Mouse (Mus musculus): ENCODE results near the gene Fam216a.

The Fam216a gene

GRCm38 (mm10) chr5:122391178-122391785 is 19.1 kb upstream of the Fam216a start:
- in situ Hi-C loops (cut with MboI; ENCODE audit: low sequenced_read_pairs): no loop called here

DNA sequence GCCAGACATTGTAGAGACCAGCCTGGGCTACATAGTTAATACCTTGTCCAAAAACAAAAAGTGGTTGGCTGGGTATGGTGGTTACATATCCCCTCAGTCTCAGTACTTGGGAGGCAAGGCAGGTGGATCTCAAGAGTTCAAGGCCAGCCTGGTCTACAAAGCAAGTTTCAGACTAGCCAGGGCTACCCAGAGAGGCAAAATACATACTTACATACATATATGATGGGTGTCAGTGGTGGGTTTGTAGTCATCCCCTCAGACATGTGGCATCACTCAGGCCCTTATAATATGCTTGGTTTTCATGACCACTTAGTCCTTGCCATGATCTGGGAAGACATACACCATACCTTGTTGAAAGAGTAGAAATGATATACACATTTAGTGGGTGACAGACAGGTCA is 18.5 kb upstream of the Fam216a start:
- in situ Hi-C loops (cut with MboI; ENCODE audit: low sequenced_read_pairs): no loop called here

- in situ Hi-C loops (cut with MboI; ENCODE audit: low sequenced_read_pairs): no loop called here
Observed at GRCm38 (mm10) chr5:122390006-122390405, 17.8 kb upstream of the Fam216a start.

- in situ Hi-C loops (cut with MboI; ENCODE audit: low sequenced_read_pairs): no loop called here
Observed at GRCm38 (mm10) chr5:122379374-122380155, 7.4 kb upstream of the Fam216a start.

GRCm38 (mm10) chr5:122378171-122378570 is 6.0 kb upstream of the Fam216a start:
- in situ Hi-C loops (cut with MboI; ENCODE audit: low sequenced_read_pairs): no loop called here

- in situ Hi-C loops (cut with MboI; ENCODE audit: low sequenced_read_pairs): no loop called here
Observed at GRCm38 (mm10) chr5:122377101-122377833, 5.1 kb upstream of the Fam216a start.

DNA sequence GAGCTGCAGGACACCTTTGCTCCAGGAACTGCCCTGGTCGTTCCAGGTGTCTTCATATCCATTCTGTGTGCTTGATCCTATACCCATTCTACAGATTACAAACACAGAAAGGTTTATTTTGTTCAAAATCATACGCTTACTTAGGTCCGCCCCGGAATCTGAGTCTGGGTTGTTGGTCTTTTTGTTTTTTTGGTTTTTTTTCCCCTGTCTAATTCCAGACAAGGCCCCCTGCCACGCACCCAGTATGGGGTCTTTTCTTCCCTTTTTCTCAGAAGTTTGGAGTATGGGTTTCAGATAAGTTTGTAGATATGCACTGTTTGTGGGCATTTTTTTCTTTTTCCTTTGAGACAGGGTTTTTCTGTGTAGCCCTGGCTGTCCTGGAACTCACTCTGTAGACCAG is 714 bp upstream of the Fam216a start:
- in situ Hi-C loops (cut with MboI; ENCODE audit: low sequenced_read_pairs): no loop called here

DNA sequence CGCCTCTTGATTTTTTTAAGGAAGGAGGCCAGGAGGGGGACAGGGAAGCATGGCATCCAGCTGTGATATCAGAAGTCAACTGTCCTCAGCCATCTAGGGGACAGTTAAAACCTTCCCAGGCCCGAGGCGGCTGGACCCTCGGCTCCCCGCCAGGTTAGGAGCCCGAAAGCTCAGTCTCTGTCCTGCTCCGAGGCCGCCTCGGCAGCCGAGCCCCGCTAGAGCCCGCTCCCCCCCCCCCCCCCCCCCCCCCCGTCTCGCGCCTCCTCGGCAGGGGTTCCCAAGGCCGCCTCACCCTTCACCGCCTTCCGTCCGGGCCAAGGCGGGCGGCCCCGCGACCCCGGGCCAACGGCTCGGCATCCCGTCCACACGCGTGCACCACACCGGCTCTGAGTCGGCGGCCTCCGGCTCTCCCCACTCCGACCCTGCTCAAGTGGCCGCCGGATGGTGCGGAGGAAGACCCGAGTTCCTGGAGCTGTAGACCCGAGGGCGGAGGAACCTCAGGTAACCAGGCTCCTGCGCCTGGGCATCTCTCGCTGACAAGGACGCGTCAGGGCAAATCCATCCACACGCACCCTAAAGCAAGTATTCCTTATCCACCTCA is 473 bp downstream of the Fam216a start, which contains the start of gene Gpn3:
Gpn3 (plus strand) TSS at position 286 of the 601 bp plus-strand sequence.
- in situ Hi-C loops (cut with MboI; ENCODE audit: low sequenced_read_pairs): no loop called here

DNA sequence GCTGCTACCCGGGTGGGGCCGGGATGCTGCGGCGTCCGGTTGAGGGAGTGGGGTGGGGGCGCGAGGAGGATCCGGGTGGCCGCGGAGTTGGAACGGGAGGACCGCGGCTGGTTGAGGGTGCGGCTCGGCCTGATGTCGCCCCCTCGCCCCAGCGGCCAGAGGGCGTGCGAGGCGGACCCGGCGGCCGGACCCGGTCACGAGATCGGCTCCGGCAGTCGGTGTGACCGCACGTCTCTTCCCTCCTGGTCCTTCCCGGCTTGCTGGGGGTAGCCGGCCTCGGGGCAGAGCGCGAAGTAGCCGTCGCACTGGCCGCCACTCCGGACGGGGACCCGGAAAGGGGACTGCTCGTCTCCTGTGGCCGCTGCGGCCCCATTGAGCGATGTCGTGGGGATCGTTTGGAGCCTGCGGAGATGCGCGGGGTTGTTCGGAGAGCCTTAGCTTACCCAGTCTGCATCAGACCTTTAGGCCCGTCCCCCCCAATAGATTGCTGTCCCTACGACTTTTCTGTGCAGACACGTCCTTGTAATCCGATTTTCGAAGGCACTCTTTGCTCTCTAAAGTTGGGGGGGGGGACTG is 17.6 kb downstream of the Fam216a start:
- in situ Hi-C loops (cut with MboI; ENCODE audit: low sequenced_read_pairs): no loop called here

DNA sequence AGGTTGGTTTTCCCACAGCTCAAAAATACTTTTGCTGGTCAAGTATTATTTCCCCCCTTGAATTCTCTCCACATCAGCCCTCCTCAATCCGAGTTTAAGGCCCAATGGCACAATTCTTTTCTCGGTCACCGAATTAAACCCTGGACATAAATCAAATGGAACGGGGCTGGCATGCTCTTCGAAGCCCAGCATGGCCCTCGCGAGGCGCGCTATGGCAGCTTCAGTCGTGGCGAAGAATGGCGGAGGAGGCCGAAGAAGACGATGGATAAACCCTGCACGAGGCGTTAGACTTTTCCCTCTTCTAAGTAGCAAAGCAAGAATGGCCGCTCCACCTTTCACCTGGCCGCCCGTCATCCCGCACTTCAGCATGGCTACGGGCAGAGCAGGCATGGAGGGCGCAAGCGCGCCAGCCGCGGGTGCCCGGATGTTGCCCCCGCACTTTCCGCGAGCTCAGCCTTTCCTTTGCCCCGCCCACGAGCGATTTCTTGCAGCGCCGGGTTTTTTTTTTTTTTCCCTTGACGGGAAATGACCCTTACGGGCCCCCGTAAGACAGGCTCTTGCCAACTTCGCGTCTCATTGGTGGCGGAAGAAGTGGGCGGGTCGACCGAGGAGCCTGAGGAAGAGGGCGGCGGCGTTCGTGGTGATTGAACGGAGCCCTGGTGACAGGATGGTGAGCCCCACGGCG is 18.2 kb downstream of the Fam216a start, which contains the start of the genes Rad9b and Vps29:
Rad9b (minus strand) TSS at position 427 of the 685 bp plus-strand sequence.
Vps29 (plus strand) TSS at position 563 of the 685 bp plus-strand sequence.
- in situ Hi-C loops (cut with MboI; ENCODE audit: low sequenced_read_pairs): no loop called here

GRCm38 (mm10) chr5:122345777-122346176 is 26.4 kb downstream of the Fam216a start:
- in situ Hi-C loops (cut with MboI; ENCODE audit: low sequenced_read_pairs): no loop called here

DNA sequence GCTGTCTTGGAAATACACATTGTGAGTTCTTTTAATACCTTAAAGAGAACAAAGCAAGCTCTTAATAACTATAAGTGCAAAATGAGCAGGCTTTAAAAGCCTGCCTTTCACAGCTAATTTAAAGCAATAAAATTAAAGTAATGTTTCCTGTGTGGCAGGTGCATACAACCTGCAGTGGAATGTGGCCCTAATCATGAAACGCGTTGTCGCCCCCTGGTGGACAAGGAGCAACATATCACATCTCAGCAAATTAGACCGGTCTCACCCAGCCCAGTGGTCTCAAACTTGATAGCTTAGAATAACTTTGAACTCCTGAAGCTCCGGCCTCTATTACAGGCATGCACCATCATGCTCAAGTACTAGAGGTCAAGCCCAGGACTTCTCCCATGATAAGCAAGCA is 27.9 kb downstream of the Fam216a start:
- in situ Hi-C loops (cut with MboI; ENCODE audit: low sequenced_read_pairs): no loop called here

- in situ Hi-C loops (cut with MboI; ENCODE audit: low sequenced_read_pairs): no loop called here
Observed at GRCm38 (mm10) chr5:122343768-122344167, 28.4 kb downstream of the Fam216a start.

DNA sequence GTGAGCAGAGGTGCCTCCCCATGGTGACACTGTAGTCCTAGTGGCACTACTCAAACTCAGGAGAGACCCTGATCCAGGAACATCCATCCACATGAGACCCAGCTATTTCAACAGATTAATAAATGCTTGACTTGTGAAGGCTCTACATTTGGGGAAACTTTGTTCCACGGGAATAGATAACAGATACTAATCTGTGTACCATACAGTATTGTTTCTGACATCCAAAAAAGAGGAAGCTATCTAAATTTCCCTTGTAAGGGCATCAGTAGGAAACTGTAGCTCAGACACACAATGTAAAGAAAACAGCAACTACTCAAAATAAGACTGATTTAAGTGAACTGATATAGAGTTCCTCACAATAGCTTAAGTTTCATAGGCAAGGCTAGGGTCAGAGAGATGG is 29.3 kb downstream of the Fam216a start:
- in situ Hi-C loops (cut with MboI; ENCODE audit: low sequenced_read_pairs): no loop called here

GRCm38 (mm10) chr5:122336554-122337294 is 35.4 kb downstream of the Fam216a start:
- in situ Hi-C loops (cut with MboI; ENCODE audit: low sequenced_read_pairs): no loop called here

GRCm38 (mm10) chr5:122334682-122335081 is 37.5 kb downstream of the Fam216a start:
- in situ Hi-C loops (cut with MboI; ENCODE audit: low sequenced_read_pairs): no loop called here

- in situ Hi-C loops (cut with MboI; ENCODE audit: low sequenced_read_pairs): no loop called here
Observed at GRCm38 (mm10) chr5:122330269-122330668, 41.9 kb downstream of the Fam216a start.

- in situ Hi-C loops (cut with MboI; ENCODE audit: low sequenced_read_pairs): no loop called here
Observed at GRCm38 (mm10) chr5:122327283-122327682, 44.9 kb downstream of the Fam216a start.

- in situ Hi-C loops (cut with MboI; ENCODE audit: low sequenced_read_pairs): no loop called here
Observed at GRCm38 (mm10) chr5:122325477-122325876, 46.7 kb downstream of the Fam216a start.

All from CH12F3 (cell line).